ENCODE assay signal across 7 mouse cellular contexts in genomic region chr14:105176381-105177168, GRCm38 (mm10). TPM values are rescaled to one million over a fixed set of nuclear protein-coding genes. Genes with fewer than 3 reads are reported as not detected.
A peak's percentile ranks its signal among the peaks of the same experiment; 100 is the strongest.
DNase-seq lines count a peak whose midpoint lies in the region; ATAC-seq and TF ChIP-seq lines count a peak whose summit lies in the region.

No protein-coding gene starts in this region.

- peak; percentile 31 for ATAC-seq in common myeloid progenitor, adult 5-6 weeks (replicated peaks; ENCODE audit: low read depth, poor library complexity, severe bottlenecking)
- ATAC-seq in heart, embryonic 11.5 days (replicated peaks; ENCODE audit: insufficient number of reproducible peaks, low FRiP score, low TSS enrichment), result peak; percentile 80
- ATAC-seq in kidney, embryonic 16.5 days (ENCODE audit: low FRiP score, low TSS enrichment), result peak; percentile 82
- peak; percentile 78 for ATAC-seq in lung, embryonic 14.5 days (ENCODE audit: insufficient read depth)
- ATAC-seq in neutrophil, adult 5-6 weeks (ENCODE audit: extremely low read depth, insufficient number of reproducible peaks, low FRiP score, poor library complexity, severe bottlenecking), result peak; percentile 3; the same call in 1 of the 2 replicates

- peak overlapping the region; percentile 98 for H3K9ac ChIP-seq in heart, embryonic 11.5 days (ENCODE audit: low read depth, low read length)
- H3K9ac ChIP-seq in kidney, embryonic 16.5 days (replicated peaks; ENCODE audit: low read length), result peak overlapping the region; percentile 94
- peak overlapping the region; percentile 99 for H3K9ac ChIP-seq in lung, embryonic 14.5 days

- H3K4me2 ChIP-seq in heart, embryonic 11.5 days, result peak overlapping the region; percentile 86
- peak overlapping the region; percentile 86 for H3K4me2 ChIP-seq in kidney, embryonic 16.5 days (replicated peaks; ENCODE audit: low read depth, low read length)
- H3K4me2 ChIP-seq in lung, embryonic 14.5 days, result peak overlapping the region; percentile 88

- H3K27ac ChIP-seq in heart, embryonic 11.5 days (ENCODE audit: low read depth, low read length), result peak overlapping the region; percentile 94
- peak overlapping the region; percentile 97 for H3K27ac ChIP-seq in kidney, embryonic 16.5 days (ENCODE audit: low read length)
- peak overlapping the region; percentile 94 for H3K27ac ChIP-seq in lung, embryonic 14.5 days (ENCODE audit: low read depth)

- DNase-seq in 3T3-L1 (ENCODE audit: low read depth, low spot score), result peak; percentile 38
- peak; percentile 83 for DNase-seq in A20 (ENCODE audit: low read depth, low spot score)
- DNase-seq in lung, embryonic 14.5 days, result peak; percentile 52

- peak overlapping the region; percentile 98 for H3K4me3 ChIP-seq in heart, embryonic 11.5 days (ENCODE audit: low read depth, low read length)
- peak overlapping the region; percentile 86 for H3K4me3 ChIP-seq in kidney, embryonic 16.5 days (ENCODE audit: low read length)
- H3K4me3 ChIP-seq in lung, embryonic 14.5 days (ENCODE audit: low read depth, low read length), result peak overlapping the region; percentile 85

- no peaks in the 10 kb centered on the region for H3K27me3 ChIP-seq in heart, embryonic 11.5 days (ENCODE audit: control insufficient read depth, insufficient read depth, low read length)
- no peaks in the 10 kb centered on the region for H3K27me3 ChIP-seq in kidney, embryonic 16.5 days (ENCODE audit: insufficient read depth, low read length)
- H3K27me3 ChIP-seq in lung, embryonic 14.5 days (ENCODE audit: insufficient read depth, low read length), result no peaks in the 10 kb centered on the region

- peaks cover 26% of the 10 kb centered on the region for H3K4me1 ChIP-seq in heart, embryonic 11.5 days (ENCODE audit: control insufficient read depth, insufficient read depth, low read length)
- H3K4me1 ChIP-seq in kidney, embryonic 16.5 days (ENCODE audit: insufficient read depth, low read length), result peaks cover 17% of the 10 kb centered on the region
- H3K4me1 ChIP-seq in lung, embryonic 14.5 days (ENCODE audit: insufficient read depth), result peaks cover 13% of the 10 kb centered on the region; the same call in 1 of the 2 replicates

- no peaks in the 10 kb centered on the region for H3K36me3 ChIP-seq in heart, embryonic 11.5 days (ENCODE audit: control insufficient read depth, insufficient read depth, low read length)
- H3K36me3 ChIP-seq in kidney, embryonic 16.5 days (ENCODE audit: insufficient read depth, low read length), result no peaks in the 10 kb centered on the region
- no peaks in the 10 kb centered on the region for H3K36me3 ChIP-seq in lung, embryonic 14.5 days (ENCODE audit: insufficient read depth)

- H3K9me3 ChIP-seq in heart, embryonic 11.5 days (replicated peaks; ENCODE audit: control insufficient read depth, low read length), result no peaks in the 10 kb centered on the region
- no peaks in the 10 kb centered on the region for H3K9me3 ChIP-seq in kidney, embryonic 16.5 days (ENCODE audit: low read length)
- H3K9me3 ChIP-seq in lung, embryonic 14.5 days (ENCODE audit: low read depth, low read length), result no peaks in the 10 kb centered on the region

- TF ChIP-seq CTCF in lung, embryonic 14.5 days (IDR thresholded peaks at IDR 0.05; ENCODE audit: low read depth), result no peak

- WGBS in heart, embryonic 11.5 days (ENCODE audit: insufficient replicate concordance), result under 1% methylated on average over 62 of the region's 74 CpGs
- WGBS in kidney, embryonic 16.5 days, result under 1% methylated on average over 62 of the region's 74 CpGs
- 1% methylated on average over 73 of the region's 74 CpGs for WGBS in lung, embryonic 14.5 days

RNA-seq across cellular contexts. Expression of gene Rbm26, which starts 0.6 kb away (rescaled TPM):
- total RNA-seq in common myeloid progenitor, adult 5-6 weeks (2017), result 80.4 and 89.3 TPM in 2 replicates
- 24.3 and 26.1 TPM in 2 replicates for polyA plus RNA-seq in heart, embryonic 11.5 days (2014; fragmentation: Nextera tagmentation; extraction: Ambion mirVana)
- 25.5 and 28.9 TPM in 2 replicates for polyA plus RNA-seq in kidney, embryonic 16.5 days (2015; fragmentation: Nextera tagmentation; extraction: Ambion mirVana)
- 44.2 and 45.1 TPM in 2 replicates for polyA plus RNA-seq in lung, embryonic 14.5 days (2014; fragmentation: Nextera tagmentation; extraction: Ambion mirVana)
- total RNA-seq in neutrophil, adult 5-6 weeks (2017), result 90.7 and 97.4 TPM in 2 replicates

Comparison
In these comparisons a context has a peak if more than half of its experiments do, and no peak if none do; other contexts are left out.
1. Peak in every context shown above with its lines: DNase-seq, ATAC-seq, H3K4me3 ChIP-seq and H3K27ac ChIP-seq.
2. ATAC-seq: peak in every context shown above with its lines; median percentile 82 in kidney, embryonic 16.5 days; 80 in heart, embryonic 11.5 days; 78 in lung, embryonic 14.5 days; 31 in common myeloid progenitor, adult 5-6 weeks; 3 in neutrophil, adult 5-6 weeks.